Mouse (Mus musculus) gastrocnemius, postnatal 4 days (tissue): ENCODE results near the gene Inpp5d. TPM values are rescaled to one million over a fixed set of nuclear protein-coding genes. Genes with fewer than 3 reads are reported as not detected.
A peak's percentile ranks its signal among the peaks of the same experiment; 100 is the strongest.

Experiments
- DNase-seq, 2 experiments: peaks; one replicate each; pipeline ENCODE4 v3.0.0; 2021 to 2022; ENCODE audit warnings: low spot score in 2 of 2, mixed read lengths in 2 of 2
- total RNA-seq, 2 experiments: library from RNA; stranded (reverse); gene quantifications; 2 replicates each; pipeline ENCODE4 v1.2.3; 2021

The Inpp5d gene
- total RNA-seq, 2 experiments from 2014 or later, result 13.3 to 19.3 TPM

DNA sequence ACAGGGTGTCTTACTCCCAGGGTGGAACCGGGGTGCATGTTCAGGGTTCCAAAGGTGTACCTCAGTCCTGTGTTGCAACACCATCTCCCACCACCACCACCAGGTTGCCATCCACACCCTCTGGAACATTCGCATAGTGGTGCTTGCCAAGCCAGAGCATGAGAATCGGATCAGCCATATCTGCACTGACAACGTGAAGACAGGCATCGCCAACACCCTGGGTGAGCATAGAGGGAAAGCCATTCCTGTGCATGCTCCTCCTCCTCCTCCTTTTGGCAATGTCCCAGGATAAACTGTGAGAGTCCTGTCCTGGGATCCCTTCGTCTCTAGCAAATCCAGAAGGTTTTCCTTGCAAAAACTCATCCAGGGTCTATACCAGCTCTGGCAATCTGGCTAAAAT is 77.9 kb downstream of the Inpp5d start:
- no peak for DNase-seq

DNA sequence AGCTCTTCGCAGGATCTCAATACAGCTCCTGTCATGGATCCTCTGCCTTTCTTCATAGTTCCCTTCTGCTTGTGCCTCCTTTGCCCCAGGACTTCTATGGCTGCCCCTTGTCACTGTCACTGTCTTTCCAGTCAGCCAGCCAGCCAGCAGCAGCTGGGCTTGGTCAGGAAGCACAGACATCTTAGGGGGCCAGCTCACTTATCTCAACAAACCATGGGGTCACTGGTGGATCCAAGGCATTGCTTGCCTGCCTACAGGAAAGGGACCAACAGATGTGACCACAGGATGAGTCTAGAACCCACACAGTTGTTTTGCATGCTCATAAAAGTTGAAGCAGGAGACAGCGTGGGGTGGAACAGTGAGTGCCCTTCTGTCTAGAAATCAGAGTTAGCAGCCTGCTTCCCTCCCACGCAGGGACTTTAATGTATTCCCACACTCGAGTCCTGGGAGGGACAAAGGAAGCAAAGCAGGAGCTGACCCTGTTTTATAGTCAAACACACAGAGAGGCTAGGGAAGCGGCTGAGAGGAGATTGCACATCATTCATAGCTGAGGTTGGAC is 79.9 kb downstream of the Inpp5d start:
- no peak for DNase-seq

DNA sequence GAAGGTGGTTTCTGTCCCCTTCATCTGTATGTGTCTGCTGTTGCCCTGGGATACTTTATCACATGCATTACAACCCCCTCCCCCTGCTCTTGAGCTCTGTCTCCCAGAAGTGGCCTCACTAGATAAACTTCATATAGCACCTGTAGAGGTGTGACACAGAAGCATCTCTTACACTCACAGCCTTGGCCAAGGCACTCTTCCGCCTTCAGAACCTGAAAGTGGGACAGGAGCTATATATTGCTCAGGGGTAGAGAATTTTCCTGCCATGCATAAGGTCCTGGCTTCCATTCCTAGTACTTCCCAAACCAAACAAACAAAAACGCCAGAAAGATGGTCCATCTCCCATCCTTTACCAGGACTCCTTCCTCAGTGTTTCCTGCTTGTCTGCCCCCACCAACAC is 84.1 kb downstream of the Inpp5d start:
- DNase-seq, result no peak

DNA sequence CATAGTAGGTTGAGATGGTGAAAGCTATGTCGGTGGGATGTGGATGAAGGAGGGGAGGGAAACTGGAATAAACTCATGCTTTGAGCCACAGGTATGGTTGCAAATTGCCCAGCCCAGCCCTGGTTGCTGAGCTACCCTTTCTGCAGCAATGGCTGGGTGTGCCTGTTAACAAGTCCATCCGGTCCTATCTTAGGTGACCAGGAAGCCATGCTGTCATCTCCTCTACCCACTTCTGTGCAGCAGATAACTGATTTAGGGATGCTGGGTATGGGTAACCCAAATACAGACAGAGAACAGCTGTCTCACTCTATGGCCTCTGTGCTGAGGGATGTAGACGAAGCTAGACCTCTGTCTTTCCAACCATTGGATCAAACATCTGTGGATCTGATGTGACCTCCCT is 86.2 kb downstream of the Inpp5d start:
- no peak for DNase-seq

DNA sequence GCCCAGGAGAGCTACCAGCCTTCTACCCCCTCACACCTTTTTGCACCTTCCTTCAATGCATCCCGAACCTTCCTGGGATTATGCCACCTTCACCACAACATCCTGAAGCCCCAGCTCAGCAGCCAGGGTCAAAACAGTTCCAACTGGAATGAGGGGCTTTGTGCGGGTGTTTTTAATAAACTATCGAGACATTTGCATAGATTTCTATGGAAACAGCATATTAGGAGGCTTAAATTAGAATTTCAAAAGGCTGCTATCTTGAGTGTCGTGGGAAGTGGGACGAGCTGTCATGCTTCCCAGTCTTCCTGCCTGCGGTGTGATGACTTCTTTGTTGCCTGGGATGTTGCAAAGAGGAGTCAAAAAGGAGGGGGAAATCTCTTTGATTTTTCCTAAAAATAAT is 88.9 kb downstream of the Inpp5d start:
- no peak for DNase-seq

DNA sequence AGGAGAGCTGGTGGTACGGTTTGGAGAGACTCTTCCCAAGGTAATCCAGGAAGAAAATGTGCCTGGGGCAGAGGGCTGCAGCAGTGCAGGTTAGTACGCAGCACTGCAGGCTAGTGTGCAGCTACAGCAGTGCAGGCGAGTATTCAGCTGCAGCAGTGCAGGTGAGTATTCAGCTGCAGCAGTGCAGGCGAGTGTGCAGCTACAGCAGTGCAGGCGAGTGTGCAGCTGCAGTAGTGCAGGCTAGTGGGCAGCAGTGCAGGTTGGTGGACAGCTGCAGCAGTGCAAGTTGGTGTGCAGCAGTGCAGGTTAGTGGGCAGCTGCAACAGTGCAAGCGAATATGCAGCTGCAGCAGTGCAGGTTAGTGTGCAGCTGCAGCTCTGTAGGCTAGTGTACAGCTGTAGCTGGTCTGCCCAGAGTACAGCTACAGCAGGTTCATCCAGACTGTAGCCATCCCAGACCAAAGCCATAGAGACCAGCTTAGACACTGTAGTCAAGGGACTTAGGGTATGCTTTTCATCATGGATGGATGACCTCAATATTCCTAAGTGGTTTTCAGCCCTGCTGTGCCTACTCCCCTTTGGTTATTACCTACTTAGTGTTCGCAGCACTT is 89.7 kb downstream of the Inpp5d start:
- DNase-seq, result no peak

DNA sequence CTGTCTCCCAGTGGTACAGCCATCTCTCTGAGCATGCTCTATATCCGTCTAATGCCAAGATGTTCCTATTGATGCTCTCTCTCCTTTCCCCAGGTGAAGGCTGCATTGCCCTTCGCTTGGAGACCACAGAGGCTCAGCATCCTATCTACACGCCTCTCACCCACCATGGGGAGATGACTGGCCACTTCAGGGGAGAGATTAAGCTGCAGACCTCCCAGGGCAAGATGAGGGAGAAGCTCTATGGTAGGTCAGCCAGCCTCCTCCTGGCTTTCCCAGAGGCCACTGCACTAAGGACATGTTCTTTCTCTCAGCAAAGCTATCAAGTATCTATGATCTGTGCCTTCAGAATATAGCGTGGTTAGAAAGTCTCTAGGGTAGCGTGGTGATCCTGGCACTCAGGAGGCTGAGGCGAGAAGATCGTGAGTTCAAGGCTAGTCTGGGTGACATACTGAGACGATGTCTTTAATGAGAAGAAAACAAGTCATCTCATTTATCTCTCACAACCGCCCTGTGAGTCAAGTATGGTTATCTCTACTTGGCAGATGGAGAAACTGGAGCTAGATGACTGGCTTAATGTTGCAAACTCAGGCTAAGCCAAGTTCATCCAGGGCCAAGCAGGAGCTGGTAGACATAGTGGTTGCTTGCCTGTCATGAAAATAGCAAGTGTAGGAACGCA is 92.0 kb downstream of the Inpp5d start:
- DNase-seq, result no peak

DNA sequence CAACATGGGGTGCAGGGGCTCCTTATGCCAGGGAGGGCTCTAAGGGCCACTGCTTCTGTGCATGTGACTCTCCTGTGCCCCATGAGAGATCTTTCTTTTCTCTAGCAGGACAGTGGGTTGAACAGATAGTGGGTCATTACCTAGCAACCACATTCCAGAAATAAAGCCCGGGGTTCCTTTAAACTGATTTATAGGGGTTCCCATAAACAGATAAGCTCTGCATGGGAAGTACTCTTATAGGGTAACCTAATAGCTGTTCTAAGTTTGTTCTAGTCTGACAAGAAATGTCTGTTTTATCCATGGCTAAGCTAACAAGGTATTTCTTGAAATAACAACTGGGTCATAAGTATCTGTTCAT is 92.5 kb downstream of the Inpp5d start:
- no peak for DNase-seq

DNA sequence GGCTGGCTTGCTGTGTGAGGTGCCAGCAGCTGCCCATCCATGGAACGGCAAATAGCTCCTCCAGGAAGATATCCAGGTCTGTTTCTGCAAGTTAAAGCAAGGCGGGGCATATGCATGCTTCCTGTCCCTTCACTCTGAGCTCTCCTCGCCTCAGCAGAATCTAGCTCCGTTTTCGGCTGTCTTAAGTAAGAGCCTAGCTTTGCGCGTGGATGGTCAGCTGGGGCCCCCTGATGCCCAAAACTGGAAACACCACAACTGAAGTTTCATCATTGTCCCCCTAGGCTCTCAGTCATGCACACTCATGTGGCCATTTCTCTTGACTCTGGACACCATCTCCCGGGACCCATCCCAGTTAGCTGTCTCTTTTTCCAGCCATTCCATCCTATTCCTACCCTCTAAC is 101.3 kb downstream of the Inpp5d start:
- DNase-seq, result peak in 1 of 2 experiments; percentile 23

DNA sequence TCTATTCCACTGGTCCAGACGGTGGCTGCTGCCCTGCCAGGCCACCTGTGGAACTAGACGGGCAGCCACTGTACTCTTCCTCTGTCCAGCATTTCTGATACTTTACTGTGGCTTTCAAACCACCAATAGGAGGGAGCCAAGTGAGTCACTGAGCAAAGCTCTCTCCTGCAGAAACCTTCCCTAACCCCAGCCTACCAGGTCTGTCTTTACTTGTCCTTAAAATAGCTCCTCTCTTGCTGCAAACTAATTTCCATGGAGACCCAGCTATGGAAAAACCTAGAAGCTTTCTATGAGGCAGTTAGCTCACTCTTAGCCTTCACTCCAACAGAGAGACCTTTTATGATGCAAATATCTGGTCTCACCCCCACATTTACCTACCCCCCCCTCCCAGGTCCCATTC is 102.0 kb downstream of the Inpp5d start:
- no peak for DNase-seq

DNA sequence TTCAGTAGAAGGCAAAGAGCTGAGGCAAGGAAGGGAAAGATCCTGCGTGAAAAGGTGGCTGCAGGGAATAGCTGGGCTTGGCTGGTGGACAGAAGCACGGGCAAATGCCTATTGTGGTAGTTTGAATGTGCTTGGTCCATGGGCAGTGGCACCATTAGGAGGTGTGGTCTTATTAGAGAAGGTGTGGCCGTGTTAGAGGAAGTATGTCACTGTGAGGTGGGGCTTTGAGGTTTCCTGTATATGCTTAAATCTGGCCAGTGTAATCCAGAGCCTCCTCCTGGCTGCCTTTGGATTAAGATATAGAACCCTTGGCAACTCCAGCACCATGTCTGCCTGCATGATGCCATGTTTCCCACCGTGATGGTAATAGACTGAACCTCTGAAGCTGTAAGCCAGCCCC is 103.2 kb downstream of the Inpp5d start:
- no peak for DNase-seq

DNA sequence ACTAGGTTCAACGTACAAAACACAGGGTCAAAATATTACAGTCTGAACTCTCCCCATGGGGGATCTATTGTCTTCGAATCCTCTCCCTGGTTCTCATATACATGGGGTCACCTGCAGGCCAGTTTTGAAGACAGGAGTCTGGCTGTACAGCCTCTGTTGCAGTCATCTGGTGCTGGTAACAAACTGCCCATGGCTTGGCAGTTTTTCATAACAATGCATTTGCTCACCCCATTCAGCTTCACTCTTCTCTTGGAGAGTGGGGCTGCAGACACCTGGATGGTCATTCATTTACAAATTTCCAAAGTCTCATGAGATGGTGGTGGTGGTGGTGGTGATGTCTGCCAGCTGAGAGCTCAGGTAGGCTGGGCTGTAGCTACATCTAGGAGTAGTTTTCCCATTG is 109.0 kb downstream of the Inpp5d start:
- DNase-seq, result no peak

DNA sequence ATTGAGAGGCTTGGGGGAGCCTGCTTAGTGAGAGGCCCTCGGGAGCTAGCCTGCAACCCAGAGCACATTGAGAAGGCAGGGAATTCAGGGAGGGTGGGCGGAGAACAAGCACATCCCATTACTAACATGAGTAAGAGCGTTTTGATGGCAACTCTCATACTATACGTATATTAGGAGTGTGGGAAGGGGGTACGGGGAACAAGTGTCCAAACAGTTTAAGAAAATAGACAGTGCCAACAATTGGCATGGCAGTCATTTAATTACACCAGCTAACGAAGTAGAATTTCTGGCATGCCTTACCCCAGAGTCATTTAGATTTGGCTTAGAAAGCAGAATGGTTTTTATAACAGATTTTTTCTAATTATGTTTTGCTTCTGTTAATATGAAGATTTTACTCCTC is 109.7 kb downstream of the Inpp5d start:
- no peak for DNase-seq

DNA sequence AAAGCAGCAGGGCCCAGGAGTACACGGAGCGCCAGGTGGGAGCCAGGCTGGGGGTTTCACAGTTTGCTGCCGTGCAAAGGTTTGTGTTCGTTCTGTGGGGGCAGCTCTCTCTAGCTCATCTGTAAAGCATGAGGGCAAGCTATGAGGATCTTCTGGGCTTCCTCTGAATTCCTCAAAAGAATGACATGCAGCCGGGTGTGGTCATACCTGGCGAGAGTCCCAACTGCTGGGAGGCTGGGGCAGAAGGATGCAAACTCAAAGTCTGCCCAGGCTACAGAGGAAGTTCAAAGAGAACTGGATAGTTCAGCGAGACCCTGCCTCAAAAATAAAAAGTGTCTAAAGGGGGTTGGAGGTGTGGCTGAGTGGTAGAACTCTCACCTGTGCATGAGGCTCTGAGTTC is 110.2 kb downstream of the Inpp5d start:
- no peak for DNase-seq

DNA sequence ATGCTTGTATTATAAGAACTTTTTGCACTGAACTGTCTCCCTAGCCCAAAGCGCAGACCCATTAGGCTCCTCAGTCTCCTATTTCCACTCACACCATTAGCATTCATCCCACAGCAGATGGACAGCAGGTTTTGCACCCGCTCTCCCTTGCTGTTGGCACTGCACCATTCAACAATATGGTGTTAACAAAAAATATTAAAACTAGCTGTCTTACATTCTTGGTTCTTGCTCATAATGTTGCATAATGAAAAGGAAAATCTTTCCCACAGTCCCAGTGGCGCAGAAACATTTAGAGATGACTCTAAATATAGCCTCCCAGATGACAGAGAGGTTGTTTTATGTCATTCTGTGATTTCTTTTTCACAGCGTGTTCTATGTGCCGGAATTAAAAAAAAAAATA is 113.1 kb downstream of the Inpp5d start:
- DNase-seq, result no peak

DNA sequence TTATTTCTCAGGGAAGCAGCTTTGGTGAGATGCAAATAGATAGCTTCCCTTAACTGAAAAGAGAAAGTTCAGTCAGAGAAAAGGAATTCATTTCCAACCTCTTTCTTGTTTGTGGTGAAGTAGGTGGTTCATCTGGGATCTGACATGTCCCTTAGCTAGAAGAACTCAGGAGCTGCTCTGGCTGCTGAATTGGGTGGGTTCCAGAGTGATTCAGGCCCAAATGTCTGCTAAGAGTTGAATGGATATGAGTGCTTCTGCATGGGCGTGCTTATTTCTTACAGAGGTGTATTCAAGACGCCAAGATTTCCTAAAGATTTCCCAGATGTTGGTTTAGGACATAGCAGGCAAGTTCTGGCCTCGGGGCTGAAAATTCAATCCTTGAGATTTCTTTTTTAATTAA is 114.0 kb downstream of the Inpp5d start:
- no peak for DNase-seq

DNA sequence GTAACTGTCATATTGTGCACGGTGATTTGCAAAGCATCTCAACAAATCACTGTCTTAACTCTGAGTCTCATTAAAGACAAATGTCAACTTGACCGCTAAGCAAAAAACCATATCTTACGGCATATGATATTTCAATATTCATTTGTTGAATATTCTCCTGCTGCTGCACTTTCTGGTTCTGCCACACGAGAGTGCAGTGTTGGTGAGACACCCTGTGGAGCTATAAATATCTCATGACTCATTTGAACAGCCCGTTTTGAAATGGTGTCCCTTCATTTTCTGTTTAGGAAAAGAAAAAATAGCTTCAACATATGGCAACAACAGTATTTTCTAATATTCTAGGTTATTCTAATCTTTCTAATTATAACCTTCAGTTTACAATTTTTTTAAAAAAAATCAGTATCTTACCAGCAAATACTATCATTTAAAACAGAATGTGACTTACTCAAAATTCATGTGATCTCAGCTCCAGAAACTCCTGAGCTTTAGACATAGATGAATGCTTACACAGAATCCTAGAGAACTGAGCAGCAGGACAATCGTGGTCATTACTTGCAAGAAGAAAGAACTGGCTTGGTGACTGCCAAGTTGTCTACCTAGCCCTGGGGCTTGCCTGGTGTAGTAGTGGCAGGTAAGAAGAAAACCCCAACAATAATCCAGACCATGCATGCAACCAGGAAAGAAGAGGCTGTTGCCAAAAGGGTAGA is 120.6 kb downstream of the Inpp5d start:
- no peak for DNase-seq

DNA sequence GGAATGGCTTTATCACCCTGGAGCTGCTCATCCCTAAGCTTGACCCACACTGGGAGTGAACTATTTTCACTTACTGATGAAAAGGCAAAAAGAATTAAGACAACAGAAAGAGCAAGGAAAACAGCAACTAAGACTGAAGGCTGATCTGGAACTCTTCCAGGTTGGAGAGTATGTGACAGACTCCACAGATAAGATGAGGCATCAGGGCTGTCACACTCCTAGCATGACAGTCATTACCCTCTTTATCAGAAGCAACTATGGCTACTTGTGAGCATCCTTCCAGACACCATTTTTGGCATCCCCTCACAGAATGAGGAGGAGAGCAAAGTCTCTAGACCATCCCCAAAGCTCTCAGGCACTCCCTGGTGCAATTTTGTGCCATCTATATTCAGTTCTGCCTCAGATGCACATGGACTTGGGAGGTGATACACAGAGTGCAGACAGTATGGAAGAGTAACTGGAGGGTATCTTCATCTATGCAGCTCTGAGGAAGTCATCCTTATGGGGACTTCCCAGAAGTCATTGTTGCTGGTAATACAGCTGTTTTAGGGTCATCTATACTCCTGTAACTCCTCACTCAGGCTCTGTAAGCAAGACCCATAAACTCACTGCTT is 129.4 kb downstream of the Inpp5d start:
- DNase-seq, result no peak

DNA sequence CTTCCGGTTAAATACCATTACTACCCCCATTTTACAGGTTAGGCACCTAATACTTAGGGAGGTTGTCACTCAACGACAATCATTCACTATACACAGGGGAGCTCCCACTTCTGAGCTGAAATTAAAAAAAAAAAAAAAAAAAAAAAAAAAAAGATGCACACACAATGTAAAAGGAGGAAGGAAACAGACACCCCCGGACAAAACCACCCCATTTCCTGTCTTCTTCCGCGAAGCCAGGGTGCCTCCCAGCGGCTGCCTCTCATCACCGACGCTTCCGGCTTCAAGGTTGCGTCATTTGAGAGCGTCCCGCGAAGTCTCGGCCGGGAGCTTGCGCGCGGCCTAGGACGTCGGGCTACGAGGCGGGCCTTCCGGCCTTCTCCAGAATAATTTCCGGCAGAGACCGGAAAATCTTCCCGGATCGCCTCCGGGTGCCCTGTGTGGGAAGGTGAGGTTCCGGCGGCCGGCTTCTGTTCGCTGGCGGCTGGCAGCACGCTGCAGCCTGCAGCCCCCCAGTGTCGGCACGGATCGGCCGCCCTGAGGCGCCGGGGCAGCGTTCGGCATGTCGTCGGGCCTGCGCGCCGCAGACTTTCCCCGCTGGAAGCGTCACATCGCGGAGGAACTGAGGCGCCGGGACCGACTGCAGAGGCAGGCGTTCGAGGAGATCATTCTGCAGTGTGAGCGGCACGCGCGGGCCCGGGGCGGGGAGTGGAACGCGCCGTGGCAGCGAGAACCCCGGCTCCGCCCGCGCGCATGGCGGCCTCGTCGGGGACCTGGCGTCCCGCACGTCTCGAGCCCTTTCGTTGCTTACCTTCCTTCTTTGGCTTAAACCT is 135.7 kb downstream of the Inpp5d start, which contains the start of gene Atg16l1:
Atg16l1 (plus strand) TSS at position 230 of the 830 bp plus-strand sequence.
- peak; percentile 84 to 93 for DNase-seq

DNA sequence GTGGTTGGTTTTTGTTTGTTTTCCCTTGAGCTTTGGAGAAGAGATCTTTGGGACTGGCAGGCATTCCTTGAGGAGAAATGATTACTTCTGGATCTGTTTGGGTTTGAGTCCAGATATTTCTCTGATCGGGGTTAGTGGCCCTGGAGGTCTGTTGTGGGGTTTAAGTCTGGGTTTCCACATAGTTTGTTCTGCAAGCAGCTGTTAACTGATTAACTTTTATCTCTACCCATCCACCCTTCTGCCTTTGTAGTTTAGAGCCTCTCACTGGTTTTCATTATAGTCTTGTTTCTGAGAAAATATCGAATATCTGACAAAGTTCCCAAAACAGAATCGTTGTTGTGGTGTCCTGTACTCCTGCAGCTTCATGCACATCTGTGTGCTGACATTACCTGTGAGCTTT is 143.7 kb downstream of the Inpp5d start:
- DNase-seq, result no peak

DNA sequence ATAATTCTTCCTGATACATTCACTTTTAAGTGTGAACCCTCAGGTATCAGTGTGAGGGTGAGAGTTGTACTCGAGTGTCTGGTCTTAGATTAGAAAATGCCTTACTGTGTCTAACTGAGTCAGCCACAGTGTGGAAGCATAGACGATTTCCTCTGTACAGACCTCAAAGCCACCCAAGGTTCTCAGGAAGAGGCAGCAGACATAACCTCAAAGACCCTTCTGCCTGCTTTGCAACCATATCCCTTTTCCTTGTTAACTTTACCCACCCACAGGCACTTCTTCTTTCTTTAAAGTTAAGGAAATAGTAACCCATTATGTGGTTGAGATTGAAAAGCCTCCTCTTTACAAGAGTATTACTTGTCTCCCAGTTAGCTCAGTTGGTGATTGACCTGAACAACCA is 145.6 kb downstream of the Inpp5d start:
- no peak for DNase-seq
